Mouse (Mus musculus) kidney, postnatal 0 days (tissue): Measurements from ENCODE around the gene Zkscan16. TPM values are rescaled to one million over a fixed set of nuclear protein-coding genes. Genes with fewer than 3 reads are reported as not detected.

Experiments
- ATAC-seq: fragments of 200-750 bp; cut with Nextera tagmentation; replicated peaks from 2 replicates; pipeline ENCODE4 v1.8.0; 2017; ENCODE audit warnings: low read depth, moderate number of reproducible peaks, moderate TSS enrichment, moderate library complexity; ENCODE audit not compliant: low FRiP score
- DNase-seq: peaks from one replicate; pipeline ENCODE4 v3.0.0-alpha.2; 2016; ENCODE audit warnings: low spot score
- H3K27ac ChIP-seq: fragments of 300-500 bp; sonication (generic); 2 replicates; pipeline ENCODE4 v1.5.1; 2014; ENCODE audit warnings: mild to moderate bottlenecking
- H3K27me3 ChIP-seq: fragments of 300-500 bp; sonication (generic); 2 replicates; pipeline ENCODE4 v1.6.1; 2014; ENCODE audit warnings: low read length, mixed read lengths; ENCODE audit not compliant: insufficient read depth
- H3K36me3 ChIP-seq: fragments of 300-500 bp; sonication (generic); 2 replicates; pipeline ENCODE4 v1.6.1; 2014; ENCODE audit warnings: low read length, mixed read lengths; ENCODE audit not compliant: insufficient read depth
- H3K4me1 ChIP-seq: fragments of 300-500 bp; sonication (generic); replicated peaks from 2 replicates; pipeline ENCODE4 v1.6.1; 2014; ENCODE audit warnings: antibody characterized with exemption, low read length, mixed read lengths; ENCODE audit not compliant: insufficient read depth
- H3K4me2 ChIP-seq: fragments of 300-500 bp; sonication (generic); 2 replicates; pipeline ENCODE4 v1.6.1; 2014; ENCODE audit warnings: mild to moderate bottlenecking, low read length, moderate library complexity, mixed read lengths
- H3K4me3 ChIP-seq: fragments of 300-500 bp; sonication (generic); replicated peaks from 2 replicates; pipeline ENCODE4 v1.5.1; 2014; ENCODE audit warnings: low read depth, low read length
- H3K9ac ChIP-seq: fragments of 300-500 bp; sonication (generic); 2 replicates; pipeline ENCODE4 v1.6.1; 2014; ENCODE audit warnings: low read depth, low read length
- H3K9me3 ChIP-seq: fragments of 300-500 bp; sonication (generic); replicated peaks from 2 replicates; pipeline ENCODE4 v1.6.1; 2016; ENCODE audit warnings: low read length, inconsistent platforms, mixed read lengths
- CTCF ChIP-seq: IDR thresholded peaks from 2 replicates; pipeline ENCODE4 v1.5.1; 2016; ENCODE audit warnings: antibody characterized with exemption, low read depth, mild to moderate bottlenecking, moderate library complexity
- WGBS: fragments of 180-500 bp; shearing (Covaris S2); extraction: QIAGEN DNeasy Blood & Tissue Kit; methylation state at CpG from one replicate; pipeline ENCODE4 v1.1.7; 2014; 5-methylcytosine and 5-hydroxymethylcytosine counted together
- polyA plus RNA-seq: library from polyadenylated mRNA; unstranded; fragments of >200 nt; fragmentation: Nextera tagmentation; extraction: Ambion mirVana; gene quantifications from 2 replicates; pipeline ENCODE4 v1.2.1, GENCODE M21; 2015

Gene Zkscan16
- polyA plus RNA-seq, 1 experiment from 2014 or later, result 0.54 TPM

GRCm38 (mm10) chr4:58923933-58924332 lies 19.5 kb upstream of the Zkscan16 start:
- Histone ChIP-seq H3K4me3 (no peak overlapping the region), H3K9ac (no peak overlapping the region), H3K27me3 (no peaks in the 10 kb centered on the region), H3K36me3 (no peaks in the 10 kb centered on the region), H3K27ac (no peak overlapping the region), H3K9me3 (no peaks in the 10 kb centered on the region), H3K4me1 (no peaks in the 10 kb centered on the region), H3K4me2 (no peak overlapping the region)
- no peak for DNase-seq
- 79% methylated on average over 2 of the region's 2 CpGs for WGBS
- TF ChIP-seq CTCF, result no peak
- ATAC-seq, result no peak

GRCm38 (mm10) chr4:58925664-58926063 lies 17.8 kb upstream of the Zkscan16 start:
- Histone ChIP-seq H3K27me3 (no peaks in the 10 kb centered on the region), H3K4me3 (no peak overlapping the region), H3K9me3 (no peaks in the 10 kb centered on the region), H3K27ac (no peak overlapping the region), H3K4me2 (no peak overlapping the region), H3K9ac (no peak overlapping the region), H3K4me1 (no peaks in the 10 kb centered on the region), H3K36me3 (no peaks in the 10 kb centered on the region)
- WGBS, result 36% methylated on average over 5 of the region's 5 CpGs
- no peak for TF ChIP-seq CTCF
- DNase-seq, result no peak
- no peak for ATAC-seq

- no peak for DNase-seq
- Histone ChIP-seq H3K4me3 (no peak overlapping the region), H3K36me3 (no peaks in the 10 kb centered on the region), H3K4me1 (no peaks in the 10 kb centered on the region), H3K9me3 (no peaks in the 10 kb centered on the region), H3K27ac (no peak overlapping the region), H3K27me3 (no peaks in the 10 kb centered on the region), H3K4me2 (no peak overlapping the region), H3K9ac (no peak overlapping the region)
- 13% methylated on average over 2 of the region's 2 CpGs for WGBS
- TF ChIP-seq CTCF, result no peak
- ATAC-seq, result no peak
Measured at GRCm38 (mm10) chr4:58926120-58926519, 17.3 kb upstream of the Zkscan16 start.

- no peak overlapping the region for H3K9ac ChIP-seq
- ATAC-seq (no peak), DNase-seq (no peak)
- no peak overlapping the region for H3K27ac ChIP-seq
- 65% methylated on average over 3 of the region's 3 CpGs for WGBS
- no peaks in the 10 kb centered on the region for H3K4me1 ChIP-seq
- no peaks in the 10 kb centered on the region for H3K9me3 ChIP-seq
- peak; percentile 34; the same call in 1 of the 2 replicates for TF ChIP-seq CTCF
- H3K4me3 ChIP-seq, result no peak overlapping the region
- no peaks in the 10 kb centered on the region for H3K27me3 ChIP-seq
- no peaks in the 10 kb centered on the region for H3K36me3 ChIP-seq
- no peak overlapping the region for H3K4me2 ChIP-seq
Measured at GRCm38 (mm10) chr4:58927661-58928060, 15.8 kb upstream of the Zkscan16 start.

DNA sequence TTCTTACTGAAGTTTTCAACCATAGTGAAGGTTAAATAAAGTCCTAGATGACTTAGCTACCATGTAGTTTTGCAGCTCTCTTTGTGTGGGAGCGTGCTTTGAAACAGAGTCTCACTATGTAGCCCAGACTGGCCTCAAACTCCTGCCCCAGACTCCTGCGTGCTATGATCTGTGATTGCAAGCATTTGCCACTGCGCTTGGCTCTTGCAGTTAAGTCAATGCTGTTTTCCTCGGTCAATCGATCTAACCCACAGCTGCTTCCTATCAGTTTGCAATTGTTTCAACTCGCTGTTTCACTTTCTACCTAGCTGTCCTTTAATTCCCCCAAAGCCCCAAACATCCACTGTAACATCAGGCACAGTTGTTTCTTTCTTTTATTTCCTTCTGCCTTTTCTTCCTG lies 10.9 kb upstream of the Zkscan16 start:
- no peak for DNase-seq
- Histone ChIP-seq H3K27ac (no peak overlapping the region), H3K4me2 (no peak overlapping the region), H3K9ac (no peak overlapping the region), H3K4me1 (no peaks in the 10 kb centered on the region), H3K4me3 (no peak overlapping the region), H3K27me3 (no peaks in the 10 kb centered on the region), H3K9me3 (no peaks in the 10 kb centered on the region), H3K36me3 (no peaks in the 10 kb centered on the region)
- ATAC-seq, result no peak
- WGBS, result 77% methylated on average over 6 of the region's 6 CpGs
- no peak for TF ChIP-seq CTCF

- Histone ChIP-seq H3K36me3 (no peaks in the 10 kb centered on the region), H3K9ac (no peak overlapping the region), H3K4me1 (no peaks in the 10 kb centered on the region), H3K9me3 (no peaks in the 10 kb centered on the region), H3K4me3 (no peak overlapping the region), H3K27me3 (no peaks in the 10 kb centered on the region), H3K4me2 (no peak overlapping the region), H3K27ac (no peak overlapping the region)
- WGBS, result 81% methylated on average over 4 of the region's 4 CpGs
- DNase-seq, result no peak
- no peak for TF ChIP-seq CTCF
- ATAC-seq, result no peak
Measured at GRCm38 (mm10) chr4:58934308-58934707, 9.1 kb upstream of the Zkscan16 start.

GRCm38 (mm10) chr4:58934746-58935476 lies 8.5 kb upstream of the Zkscan16 start:
- peak; percentile 82 for DNase-seq
- H3K36me3 ChIP-seq, result no peaks in the 10 kb centered on the region
- no peak overlapping the region for H3K4me3 ChIP-seq
- ATAC-seq, result peak; percentile 86
- H3K27ac ChIP-seq, result no peak overlapping the region
- H3K9me3 ChIP-seq, result no peaks in the 10 kb centered on the region
- H3K4me2 ChIP-seq, result no peak overlapping the region
- peak; percentile 55 for TF ChIP-seq CTCF
- H3K4me1 ChIP-seq, result no peaks in the 10 kb centered on the region
- H3K27me3 ChIP-seq, result no peaks in the 10 kb centered on the region
- WGBS, result 32% methylated on average over 15 of the region's 15 CpGs
- H3K9ac ChIP-seq, result no peak overlapping the region
